9 mouse cellular contexts compared by ENCODE assay signal in genomic region chr8:104533551-104533950, GRCm38 (mm10). TPM values are rescaled to one million over a fixed set of nuclear protein-coding genes. Genes with fewer than 3 reads are reported as not detected.
DNase-seq lines count a peak whose midpoint lies in the region; ATAC-seq and TF ChIP-seq lines count a peak whose summit lies in the region.
"Had no signal": no experiment of that assay in that cellular context is flagged by ENCODE, and none has a peak within 500 bp of the region (broad histone marks: within the 10 kb centered on the region; RNA-seq: fewer than 3 reads in every experiment).

No protein-coding gene starts in this region.

- peaks cover 13% of the 10 kb centered on the region; the same call in 1 of the 2 replicates for H3K4me1 ChIP-seq in kidney, adult 2 months (ENCODE audit: control insufficient read depth, insufficient read depth, low read length)
- H3K4me1 ChIP-seq in bone marrow macrophage, adult 2 months (ENCODE audit: control insufficient read depth, insufficient read depth, low read length): peaks cover 9% of the 10 kb centered on the region
- peaks cover 25% of the 10 kb centered on the region for H3K4me1 ChIP-seq in hindbrain, embryonic 13.5 days (replicated peaks)
- peaks cover 5% of the 10 kb centered on the region; the same call in 1 of the 2 replicates for H3K4me1 ChIP-seq in midbrain, embryonic 11.5 days (ENCODE audit: control insufficient read depth, insufficient read depth, low read length)

- no peaks in the 10 kb centered on the region for H3K9me3 ChIP-seq in hindbrain, embryonic 13.5 days
- no peaks in the 10 kb centered on the region; the same call in 1 of the 2 replicates for H3K9me3 ChIP-seq in midbrain, embryonic 11.5 days (ENCODE audit: control insufficient read depth, low read length)

- ATAC-seq in hindbrain, embryonic 13.5 days (ENCODE audit: low FRiP score): peak; percentile 7; the same call in 1 of the 2 replicates
- ATAC-seq in midbrain, embryonic 11.5 days (ENCODE audit: low FRiP score): no peak

- no peak overlapping the region for H3K27ac ChIP-seq in kidney, adult 2 months (ENCODE audit: insufficient read depth, low read depth, low read length)
- no peak overlapping the region for H3K27ac ChIP-seq in bone marrow macrophage, adult 2 months (ENCODE audit: insufficient read depth, low read depth, low read length)
- no peak overlapping the region for H3K27ac ChIP-seq in hindbrain, embryonic 13.5 days
- no peak overlapping the region for H3K27ac ChIP-seq in midbrain, embryonic 11.5 days (ENCODE audit: low read depth, low read length)

- DNase-seq in kidney, adult 2 months: no peak
- no peak for DNase-seq in kidney, adult 9 months
- DNase-seq in midbrain, embryonic 11.5 days (ENCODE audit: low spot score, missing footprints): no peak
- DNase-seq in spleen, postnatal 36 days (ENCODE audit: low spot score in 2 of 2): no peak
- DNase-seq in adrenal gland, adult 8-10 months: no peak
- DNase-seq in urinary bladder, postnatal 25 days (ENCODE audit: low spot score): no peak

- no peaks in the 10 kb centered on the region for H3K27me3 ChIP-seq in kidney, adult 2 months (replicated peaks; ENCODE audit: control insufficient read depth, insufficient read depth, low read length)
- H3K27me3 ChIP-seq in hindbrain, embryonic 13.5 days: peaks cover 16% of the 10 kb centered on the region
- peaks cover 3% of the 10 kb centered on the region; the same call in 1 of the 2 replicates for H3K27me3 ChIP-seq in midbrain, embryonic 11.5 days (ENCODE audit: control insufficient read depth, insufficient read depth, low read length)

- H3K36me3 ChIP-seq in kidney, adult 2 months (ENCODE audit: control insufficient read depth, insufficient read depth, low read length): no peaks in the 10 kb centered on the region
- H3K36me3 ChIP-seq in hindbrain, embryonic 13.5 days: peaks cover 13% of the 10 kb centered on the region
- peaks cover 9% of the 10 kb centered on the region for H3K36me3 ChIP-seq in midbrain, embryonic 11.5 days (ENCODE audit: control insufficient read depth, insufficient read depth, low read length)

- WGBS in kidney, adult 2 months: 16% methylated on average over 7 of the region's 7 CpGs
- WGBS in hindbrain, embryonic 13.5 days: 22% methylated on average over 7 of the region's 7 CpGs
- 22% methylated on average over 7 of the region's 7 CpGs for WGBS in midbrain, embryonic 11.5 days

- no peak for TF ChIP-seq POLR2A in kidney, adult 2 months (IDR thresholded peaks at IDR 0.05; ENCODE audit: low read depth, low read length)
- no peak for TF ChIP-seq POLR2A in bone marrow macrophage, adult 2 months (IDR thresholded peaks at IDR 0.05; ENCODE audit: borderline replicate concordance, low read depth, low read length)

- no peak for TF ChIP-seq CTCF in kidney, adult 2 months (conservative IDR thresholded peaks at IDR 0.05; ENCODE audit: insufficient read depth, insufficient read length, low read depth, low read length)
- TF ChIP-seq CTCF in bone marrow macrophage, adult 2 months (IDR thresholded peaks at IDR 0.05; ENCODE audit: low read depth, low read length): no peak

- H3K4me2 ChIP-seq in hindbrain, embryonic 13.5 days: peak overlapping the region; percentile 68
- H3K4me2 ChIP-seq in midbrain, embryonic 11.5 days: peak overlapping the region; percentile 64

- H3K9ac ChIP-seq in hindbrain, embryonic 13.5 days: peak overlapping the region; percentile 94
- H3K9ac ChIP-seq in midbrain, embryonic 11.5 days (ENCODE audit: low read length): peak overlapping the region; percentile 86

- peak overlapping the region; percentile 94 for H3K4me3 ChIP-seq in kidney, adult 2 months (ENCODE audit: insufficient read depth, low read depth, low read length)
- H3K4me3 ChIP-seq in bone marrow macrophage, adult 2 months (ENCODE audit: insufficient read depth, low read length): peak overlapping the region; percentile 98
- peak overlapping the region; percentile 89 for H3K4me3 ChIP-seq in hindbrain, embryonic 13.5 days
- H3K4me3 ChIP-seq in midbrain, embryonic 11.5 days (ENCODE audit: low read depth, low read length): peak overlapping the region; percentile 77

RNA-seq across cellular contexts. Expression of gene Nae1, which starts 0.9 kb away (rescaled TPM):
- 9.7 and 12.7 TPM in 2 replicates for polyA plus RNA-seq in kidney, adult 2 months (2012; rRNA removed)
- 39.6 and 41.0 TPM in 2 replicates for polyA plus RNA-seq in bone marrow macrophage, adult 2 months (2012; ENCODE audit: insufficient read depth, insufficient read length, missing spikeins)
- polyA plus RNA-seq in hindbrain, embryonic 13.5 days (2015; fragmentation: Nextera tagmentation; extraction: Ambion mirVana): 109 and 115 TPM in 2 replicates
- 138 and 148 TPM in 2 replicates for polyA plus RNA-seq in midbrain, embryonic 11.5 days (2014; fragmentation: Nextera tagmentation; extraction: Ambion mirVana)
- 10 to 100 TPM; 40.5 to 66.3 (median 47.3) TPM for total RNA-seq in adrenal gland, adult 8-10 months (2022)

RNA-seq across cellular contexts. Expression of gene Car7, which starts 0.9 kb away (rescaled TPM):
- 7.5 and 8.0 TPM in 2 replicates for polyA plus RNA-seq in kidney, adult 2 months (2012; rRNA removed)
- 0.72 and 1.7 TPM in 2 replicates for polyA plus RNA-seq in bone marrow macrophage, adult 2 months (2012; ENCODE audit: insufficient read depth, insufficient read length, missing spikeins)
- polyA plus RNA-seq in hindbrain, embryonic 13.5 days (2015; fragmentation: Nextera tagmentation; extraction: Ambion mirVana): 2.1 and 2.8 TPM in 2 replicates
- 0.82 and 1.5 TPM in 2 replicates for polyA plus RNA-seq in midbrain, embryonic 11.5 days (2014; fragmentation: Nextera tagmentation; extraction: Ambion mirVana)
- total RNA-seq in adrenal gland, adult 8-10 months (2022): 1 to 10 TPM; 1.7 to 5.6 (median 3.2) TPM

RNA-seq across cellular contexts. Expression of gene Terb1, which starts 23.8 kb away (rescaled TPM):
- 0.05 TPM in 1 of 2 replicates, not detected in the other for polyA plus RNA-seq in kidney, adult 2 months (2012; rRNA removed)
- polyA plus RNA-seq in bone marrow macrophage, adult 2 months (2012; ENCODE audit: insufficient read depth, insufficient read length, missing spikeins): not detected in 2 replicates
- polyA plus RNA-seq in hindbrain, embryonic 13.5 days (2015; fragmentation: Nextera tagmentation; extraction: Ambion mirVana): 0.35 and 0.36 TPM in 2 replicates
- polyA plus RNA-seq in midbrain, embryonic 11.5 days (2014; fragmentation: Nextera tagmentation; extraction: Ambion mirVana): 0.18 and 0.21 TPM in 2 replicates
- total RNA-seq in adrenal gland, adult 8-10 months (2022): under 1 TPM in 2 of 4 experiments, not detected in 2; 0.16 to 0.52 TPM
- total RNA-seq: hematopoietic stem cell, adult 5-6 weeks had no signal

RNA-seq across cellular contexts. Expression of gene Pdp2, which starts 57.7 kb away (rescaled TPM):
- polyA plus RNA-seq in kidney, adult 2 months (2012; rRNA removed): 25.7 and 29.2 TPM in 2 replicates
- 8.0 and 9.1 TPM in 2 replicates for polyA plus RNA-seq in bone marrow macrophage, adult 2 months (2012; ENCODE audit: insufficient read depth, insufficient read length, missing spikeins)
- polyA plus RNA-seq in hindbrain, embryonic 13.5 days (2015; fragmentation: Nextera tagmentation; extraction: Ambion mirVana): 16.7 and 17.6 TPM in 2 replicates
- polyA plus RNA-seq in midbrain, embryonic 11.5 days (2014; fragmentation: Nextera tagmentation; extraction: Ambion mirVana): 17.2 and 17.3 TPM in 2 replicates
- 10 to 100 TPM; 31.7 to 43.6 (median 38.0) TPM for total RNA-seq in adrenal gland, adult 8-10 months (2022)
